In genomic region chr1:33647173-33647572, GRCm38 (mm10) we compare ENCODE assay signal across 8 mouse cellular contexts. TPM values are rescaled to one million over a fixed set of nuclear protein-coding genes. Genes with fewer than 3 reads are reported as not detected.
DNase-seq lines count a peak whose midpoint lies in the region; ATAC-seq and TF ChIP-seq lines count a peak whose summit lies in the region.

No protein-coding gene starts in this region.

- WGBS in intestine, postnatal 0 days, result 69% methylated on average over 4 of the region's 4 CpGs
- 72% methylated on average over 4 of the region's 4 CpGs for whole genome bisulfite sequencing in intestine, embryonic 15.5 days

- ATAC-seq in intestine, postnatal 0 days, result no peak
- no peak for ATAC-seq in intestine, embryonic 15.5 days

- DNase-seq in 416B (ENCODE audit: low read depth), result peak; percentile 34
- peak; percentile 58 for DNase-seq in NIH3T3 (ENCODE audit: low read depth)
- peak; percentile 46 to 72 for DNase-seq in left cerebral cortex, postnatal 25 days (ENCODE audit: low spot score in 2 of 2)
- DNase-seq in testis, postnatal 14 days (ENCODE audit: low spot score), result no peak
- no peak for DNase-seq in kidney, adult 9 months
- DNase-seq in adrenal gland, postnatal 4 days (ENCODE audit: low spot score in 2 of 2), result no peak

- H3K27me3 ChIP-seq in intestine, postnatal 0 days (replicated peaks; ENCODE audit: control insufficient read depth, insufficient read depth, low read length), result no peaks in the 10 kb centered on the region
- H3K27me3 ChIP-seq in intestine, embryonic 15.5 days (replicated peaks), result no peaks in the 10 kb centered on the region

- no peaks in the 10 kb centered on the region for H3K4me1 ChIP-seq in intestine, postnatal 0 days (replicated peaks; ENCODE audit: control insufficient read depth, insufficient read depth, low read length)
- H3K4me1 ChIP-seq in intestine, embryonic 15.5 days (replicated peaks), result no peaks in the 10 kb centered on the region

- peaks cover 12% of the 10 kb centered on the region for H3K36me3 ChIP-seq in intestine, postnatal 0 days (ENCODE audit: control insufficient read depth, insufficient read depth)
- peaks cover 3% of the 10 kb centered on the region; the same call in 1 of the 2 replicates for H3K36me3 ChIP-seq in intestine, embryonic 15.5 days

- peak; percentile 64 for TF ChIP-seq CTCF in intestine, postnatal 0 days (IDR thresholded peaks at IDR 0.05; ENCODE audit: low read depth)

- no peak overlapping the region for H3K9ac ChIP-seq in intestine, postnatal 0 days (ENCODE audit: low read depth, low read length)
- H3K9ac ChIP-seq in intestine, embryonic 15.5 days, result no peak overlapping the region

- H3K27ac ChIP-seq in intestine, postnatal 0 days (ENCODE audit: low read depth, low read length), result no peak overlapping the region
- H3K27ac ChIP-seq in intestine, embryonic 15.5 days, result no peak overlapping the region

- H3K9me3 ChIP-seq in intestine, postnatal 0 days (ENCODE audit: control insufficient read depth), result no peaks in the 10 kb centered on the region
- H3K9me3 ChIP-seq in intestine, embryonic 15.5 days, result no peaks in the 10 kb centered on the region

- no peak overlapping the region for H3K4me2 ChIP-seq in intestine, postnatal 0 days (replicated peaks; ENCODE audit: low read depth)
- H3K4me2 ChIP-seq in intestine, embryonic 15.5 days (replicated peaks), result no peak overlapping the region

- intact Hi-C loops in left cerebral cortex, postnatal 25 days (cut with DNase I), result loop anchor here (5.0 kb wide), 1 partner anchor 1475 kb away; the partner anchor contains the start of gene Khdrbs2

- H3K4me3 ChIP-seq in intestine, postnatal 0 days (ENCODE audit: low read depth, low read length), result no peak overlapping the region
- H3K4me3 ChIP-seq in intestine, embryonic 15.5 days (replicated peaks), result no peak overlapping the region

RNA-seq across cellular contexts. Expression of gene Prim2, which starts 22.4 kb away (rescaled TPM):
- 8.4 and 8.8 TPM in 2 replicates for polyA plus RNA-seq in intestine, postnatal 0 days (2015; fragmentation: Nextera tagmentation; extraction: Ambion mirVana)
- 29.7 and 30.8 TPM in 2 replicates for polyA plus RNA-seq in intestine, embryonic 15.5 days (2015; fragmentation: Nextera tagmentation; extraction: Ambion mirVana)
- total RNA-seq in left cerebral cortex, postnatal 25 days (2021), result 1 to 10 TPM; 5.7 to 6.0 TPM
- 10 to 100 TPM; 14.9 to 18.6 TPM for total RNA-seq in adrenal gland, postnatal 4 days (2021)

Comparison
In these comparisons a context has a peak if more than half of its experiments do, and no peak if none do; other contexts are left out.
1. DNase-seq: peak in 416B (single experiment), NIH3T3 (single experiment) and left cerebral cortex, postnatal 25 days (2 of 2); none in testis, postnatal 14 days (single experiment), kidney, adult 9 months (single experiment) and adrenal gland, postnatal 4 days (0 of 2).